Mouse (Mus musculus): ENCODE measurements around the gene Arid3a.

DNA sequence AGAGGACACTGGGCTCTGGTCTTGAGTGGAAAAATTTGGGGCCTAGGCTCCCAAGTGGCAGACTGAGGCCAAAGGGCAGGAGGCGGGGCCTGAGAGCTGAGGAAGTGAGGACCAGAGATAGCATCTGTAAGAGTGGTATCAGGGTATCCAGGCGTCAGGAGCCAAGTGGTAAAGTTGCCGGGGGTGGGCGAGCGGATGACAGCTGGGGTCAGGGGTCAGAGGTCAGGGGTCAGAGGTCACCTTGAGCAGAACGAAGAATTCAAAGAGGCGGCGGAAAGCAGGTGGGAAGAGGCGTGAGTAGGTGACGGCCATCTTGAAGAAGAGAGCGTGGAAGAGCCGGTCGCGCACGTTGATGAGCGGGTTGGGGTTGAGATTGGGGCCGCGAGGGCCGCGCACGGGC, 56.8 kb downstream of the Arid3a start:
- peak; percentile 25; the same call in 1 of the 2 replicates for TF ChIP-seq MAX (IDR thresholded peaks at IDR 0.05; ENCODE audit: low read length)
- no peak for TF ChIP-seq RCOR1 (IDR thresholded peaks at IDR 0.05; ENCODE audit: low read depth, low read length)
- peak; percentile 54; the same call in 1 of the 2 replicates for TF ChIP-seq TCF12 (IDR thresholded peaks at IDR 0.05; ENCODE audit: low read depth, low read length)
- TF ChIP-seq POLR2AphosphoS2 (IDR thresholded peaks at IDR 0.05; ENCODE audit: low read length), result no peak
- peak; percentile 21; the same call in 1 of the 2 replicates for TF ChIP-seq TAL1 (IDR thresholded peaks at IDR 0.05; ENCODE audit: low read length)
- no peak for TF ChIP-seq CTCF (IDR thresholded peaks at IDR 0.05 in 2 of 3, conservative IDR thresholded peaks at IDR 0.05 in 1 of 3; ENCODE audit: control insufficient read depth in 1 of 3, insufficient read depth in 1 of 3, low read depth in 2 of 3, low read length in 3 of 3, poor library complexity in 1 of 3, severe bottlenecking in 1 of 3)
- no peak for TF ChIP-seq USF2 (IDR thresholded peaks at IDR 0.05; ENCODE audit: borderline replicate concordance in 1 of 2, insufficient read depth in 1 of 2, low read depth in 1 of 2, low read length in 2 of 2)
- peak in 1 of 2 experiments; percentile 40; a peak in 1 of 4 replicates for TF ChIP-seq POLR2A (IDR thresholded peaks at IDR 0.05; ENCODE audit: control insufficient read depth in 1 of 2, insufficient read depth in 1 of 2, low read depth in 1 of 2, low read length in 2 of 2, poor library complexity in 1 of 2)
- no peak for TF ChIP-seq USF1 (IDR thresholded peaks at IDR 0.05; ENCODE audit: low read depth, low read length)
- TF ChIP-seq MAFK (IDR thresholded peaks at IDR 0.05; ENCODE audit: borderline replicate concordance, low read depth, low read length), result no peak
- no peak for TF ChIP-seq ZC3H11A (IDR thresholded peaks at IDR 0.05; ENCODE audit: low read depth, low read length)
- TF ChIP-seq EP300 (IDR thresholded peaks at IDR 0.05; ENCODE audit: low read depth in 1 of 2, low read length in 2 of 2), result peak in 1 of 2 experiments; percentile 57; a peak in 3 of 4 replicates
- TF ChIP-seq SIN3A (IDR thresholded peaks at IDR 0.05; ENCODE audit: low read length), result no peak; the same call in 1 of the 2 replicates
- TF ChIP-seq GABPA (IDR thresholded peaks at IDR 0.05; ENCODE audit: low read depth, low read length), result no peak
